Mouse (Mus musculus): ENCODE results near the gene Gm49333. TPM values are rescaled to one million over a fixed set of nuclear protein-coding genes. Genes with fewer than 3 reads are reported as not detected.

Gene Gm49333
- 0.32 TPM in 1 of 2 replicates, not detected in the other for polyA plus RNA-seq (2015; fragmentation: Nextera tagmentation; extraction: Ambion mirVana)

DNA sequence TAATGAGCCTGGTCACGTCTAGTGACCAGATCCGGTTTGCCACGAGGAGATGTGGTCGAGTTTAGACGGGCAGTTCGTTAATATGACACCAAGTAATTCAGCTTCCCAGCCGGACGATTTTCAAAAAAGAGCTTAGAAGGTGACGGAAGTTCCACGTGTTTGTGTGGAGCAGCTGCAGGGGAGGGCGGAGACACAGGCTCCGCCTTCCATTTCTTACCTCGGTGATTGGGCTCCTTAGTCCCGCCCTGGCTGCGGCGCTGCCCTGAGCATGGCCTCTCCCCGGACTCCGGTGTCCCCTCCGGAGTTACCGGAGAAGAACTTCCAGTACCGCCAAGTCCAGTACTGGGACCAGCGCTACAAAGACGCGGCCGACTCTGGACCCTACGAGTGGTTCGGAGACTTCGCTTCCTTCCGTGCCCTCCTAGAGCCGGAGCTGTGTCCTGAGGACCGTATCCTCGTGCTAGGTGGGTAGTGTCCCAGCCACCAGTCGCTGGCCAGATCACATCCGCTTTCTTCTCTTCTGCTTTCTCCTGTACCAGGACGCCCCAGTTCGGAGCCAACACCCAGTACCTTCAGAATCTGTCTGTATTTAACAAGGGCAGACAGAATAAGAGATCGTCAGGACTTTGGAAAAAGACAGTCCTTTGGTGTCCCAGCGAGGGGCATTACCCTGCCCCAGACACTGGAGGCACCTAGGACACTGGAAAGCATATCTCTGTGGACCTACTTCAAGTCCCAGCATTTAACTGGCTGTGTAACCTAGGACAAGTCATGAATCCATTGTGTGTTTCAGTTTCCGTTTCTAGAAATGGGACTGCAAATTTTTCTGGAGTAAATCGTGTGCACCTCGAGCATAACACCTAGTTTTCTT is at the start of gene Gm49333, which contains the start of the genes Eef1akmt4 and Alg3:
TSS of gene Gm49333 (plus strand) at position 254 of the 871 bp plus-strand sequence.
TSS of gene Eef1akmt4 (plus strand) at position 237 of the 871 bp plus-strand sequence.
TSS of gene Alg3 (minus strand) at position 379 of the 871 bp plus-strand sequence.
- H3K27me3 ChIP-seq, result no peaks in the 10 kb centered on the region
- peaks cover 19% of the 10 kb centered on the region for H3K36me3 ChIP-seq (ENCODE audit: poor library complexity, severe bottlenecking)
- no peaks in the 10 kb centered on the region for H3K9me3 ChIP-seq (replicated peaks)
- H3K27ac ChIP-seq, result peak within 1 kb of the TSS; percentile 77
- peak within 1 kb of the TSS; percentile 89 for H3K9ac ChIP-seq
- ATAC-seq, result peak; percentile 96
- H3K4me3 ChIP-seq, result peak within 1 kb of the TSS; percentile 77
- peak within 1 kb of the TSS; percentile 71 for H3K4me2 ChIP-seq
- 2% methylated on average over 41 of the region's 41 CpGs for WGBS
- peaks cover 23% of the 10 kb centered on the region for H3K4me1 ChIP-seq

DNA sequence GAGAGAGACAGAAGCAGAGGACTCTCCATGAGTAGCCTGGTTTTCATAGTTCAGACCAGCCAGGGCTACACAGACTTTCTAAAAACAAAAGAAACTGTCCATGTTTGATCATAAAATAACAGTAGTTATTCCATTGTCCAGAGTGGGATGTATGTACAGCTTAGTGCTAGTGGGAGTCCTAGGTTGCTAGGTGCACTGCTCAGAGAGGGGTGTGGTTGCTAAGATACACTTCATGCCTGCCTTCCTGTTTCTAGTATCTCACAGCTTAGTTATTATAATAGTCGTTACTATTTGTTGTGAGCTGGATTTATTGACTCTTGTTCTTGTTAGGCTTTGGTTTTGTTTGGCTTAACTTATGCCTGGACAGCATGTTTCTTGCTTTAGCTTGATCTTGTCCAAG is 46.3 kb upstream of the Gm49333 start:
- Histone ChIP-seq H3K9ac (no peak overlapping the region), H3K4me1 (no peaks in the 10 kb centered on the region), H3K4me3 (no peak overlapping the region), H3K4me2 (no peak overlapping the region), H3K27ac (no peak overlapping the region), H3K36me3 (ENCODE audit: poor library complexity, severe bottlenecking) (peaks cover 35% of the 10 kb centered on the region), H3K9me3 (replicated peaks) (no peaks in the 10 kb centered on the region), H3K27me3 (no peaks in the 10 kb centered on the region)
- 63% methylated on average over 1 of the region's 1 CpGs for WGBS
- ATAC-seq, result 0 out of 2 replicates have a peak, but pooled peaks have one; percentile 24

DNA sequence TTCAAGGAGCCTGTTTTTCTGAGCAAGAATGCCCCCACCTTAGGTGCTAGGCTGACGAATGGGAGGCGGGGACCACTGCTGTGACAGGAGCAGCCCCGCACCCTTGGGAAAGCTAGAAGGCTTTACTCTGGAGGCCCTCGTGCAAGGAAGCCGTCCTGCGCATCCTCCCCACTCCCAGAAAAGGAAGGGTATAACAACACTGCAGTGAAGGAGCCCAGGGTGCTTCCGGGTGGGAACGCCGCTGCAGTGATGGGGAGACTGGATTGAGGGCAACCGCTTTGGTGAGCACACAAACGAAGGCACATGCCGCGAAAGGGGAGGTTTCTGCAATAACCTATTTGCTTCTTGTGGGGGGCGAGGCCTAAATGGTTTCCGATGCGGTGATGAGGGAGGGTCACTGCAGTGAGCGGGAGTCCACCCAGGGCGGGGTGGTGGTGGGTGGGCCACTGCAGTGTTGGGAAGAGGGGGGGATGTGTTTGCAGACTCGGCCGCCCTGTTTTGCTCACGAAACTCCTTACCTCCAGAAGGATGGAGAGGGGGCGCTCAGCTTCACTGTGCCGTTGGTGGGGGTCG is 22.0 kb upstream of the Gm49333 start, which contains the start of gene Vwa5b2:
TSS of gene Vwa5b2 (plus strand) at position 106 of the 573 bp plus-strand sequence.
- ATAC-seq, result peak; percentile 64
- under 1% methylated on average over 24 of the region's 24 CpGs for whole genome bisulfite sequencing
- Histone ChIP-seq H3K4me1 (peaks cover 21% of the 10 kb centered on the region), H3K4me2 (peak within 1 kb of the TSS; percentile 93), H3K27ac (no peak within 1 kb of the TSS), H3K36me3 (ENCODE audit: poor library complexity, severe bottlenecking) (no peaks in the 10 kb centered on the region), H3K9me3 (replicated peaks) (no peaks in the 10 kb centered on the region), H3K27me3 (peaks cover 67% of the 10 kb centered on the region), H3K9ac (peak within 1 kb of the TSS; percentile 66), H3K4me3 (peak within 1 kb of the TSS; percentile 52)

DNA sequence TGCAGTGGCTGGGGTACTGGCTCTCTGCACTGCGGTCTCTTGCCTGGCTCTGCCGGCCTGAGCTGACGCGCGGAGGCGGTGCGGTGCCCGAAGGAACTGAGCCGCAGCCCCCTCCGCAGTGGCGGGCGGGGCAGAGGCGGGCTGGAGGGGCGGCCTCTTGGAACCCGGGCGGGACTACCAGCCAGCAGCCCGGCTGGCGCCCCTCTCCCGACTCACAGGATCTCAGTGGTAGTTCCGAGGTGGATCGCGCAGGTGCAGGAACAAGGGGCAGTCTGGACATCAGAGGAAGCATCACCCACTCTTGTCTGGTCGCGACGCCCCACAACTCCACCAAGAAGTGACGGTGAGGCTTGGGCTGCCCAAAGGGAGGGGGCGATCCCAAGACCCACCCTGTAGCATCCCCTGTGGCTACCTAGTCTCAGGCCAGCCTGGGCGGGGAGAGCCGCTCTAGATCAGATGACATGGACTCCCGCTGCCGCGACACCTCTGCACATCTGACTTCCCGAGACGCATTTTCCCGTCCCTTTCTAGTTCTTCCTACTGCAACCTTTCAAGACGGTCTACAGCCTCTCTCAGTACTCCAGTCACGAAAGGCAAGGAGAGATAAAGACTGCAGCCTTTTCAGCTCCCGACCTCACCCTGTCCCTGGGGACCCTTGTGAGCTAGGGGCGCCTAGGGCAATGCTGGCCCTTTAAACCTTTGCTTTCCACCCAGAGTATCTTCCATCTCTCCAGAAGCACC is 21.3 kb upstream of the Gm49333 start:
- Histone ChIP-seq H3K9ac (peak overlapping the region; percentile 66), H3K27ac (no peak overlapping the region), H3K4me2 (peak overlapping the region; percentile 93), H3K27me3 (peaks cover 70% of the 10 kb centered on the region), H3K36me3 (ENCODE audit: poor library complexity, severe bottlenecking) (no peaks in the 10 kb centered on the region), H3K4me3 (peak overlapping the region; percentile 52), H3K4me1 (peaks cover 21% of the 10 kb centered on the region), H3K9me3 (replicated peaks) (no peaks in the 10 kb centered on the region)
- ATAC-seq, result peak; percentile 88
- WGBS, result under 1% methylated on average over 39 of the region's 39 CpGs

DNA sequence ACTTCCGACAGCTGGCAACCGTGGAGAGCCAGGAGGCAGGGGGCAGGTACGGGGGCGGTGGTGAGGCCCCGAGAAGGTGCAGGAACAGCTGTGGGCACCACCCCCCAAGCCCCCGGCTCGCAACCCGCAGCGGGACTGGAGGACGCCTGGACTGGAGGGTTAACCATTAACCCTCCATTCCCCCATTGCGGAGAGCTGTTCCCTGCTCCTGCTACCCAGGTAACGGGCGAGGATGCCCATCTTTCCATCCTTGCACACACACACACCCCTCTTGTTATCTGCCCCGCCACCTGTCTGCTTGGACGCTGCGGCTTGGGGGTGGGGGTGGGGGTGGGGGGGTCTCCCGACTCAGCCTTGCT is 20.8 kb upstream of the Gm49333 start:
- Histone ChIP-seq H3K36me3 (ENCODE audit: poor library complexity, severe bottlenecking) (no peaks in the 10 kb centered on the region), H3K4me1 (peaks cover 21% of the 10 kb centered on the region), H3K9ac (peak overlapping the region; percentile 66), H3K9me3 (replicated peaks) (no peaks in the 10 kb centered on the region), H3K27me3 (peaks cover 70% of the 10 kb centered on the region), H3K27ac (no peak overlapping the region), H3K4me2 (peak overlapping the region; percentile 93), H3K4me3 (peak overlapping the region; percentile 52)
- WGBS, result 5% methylated on average over 16 of the region's 17 CpGs
- ATAC-seq, result 0 out of 2 replicates have a peak, but pooled peaks have one; percentile 5

DNA sequence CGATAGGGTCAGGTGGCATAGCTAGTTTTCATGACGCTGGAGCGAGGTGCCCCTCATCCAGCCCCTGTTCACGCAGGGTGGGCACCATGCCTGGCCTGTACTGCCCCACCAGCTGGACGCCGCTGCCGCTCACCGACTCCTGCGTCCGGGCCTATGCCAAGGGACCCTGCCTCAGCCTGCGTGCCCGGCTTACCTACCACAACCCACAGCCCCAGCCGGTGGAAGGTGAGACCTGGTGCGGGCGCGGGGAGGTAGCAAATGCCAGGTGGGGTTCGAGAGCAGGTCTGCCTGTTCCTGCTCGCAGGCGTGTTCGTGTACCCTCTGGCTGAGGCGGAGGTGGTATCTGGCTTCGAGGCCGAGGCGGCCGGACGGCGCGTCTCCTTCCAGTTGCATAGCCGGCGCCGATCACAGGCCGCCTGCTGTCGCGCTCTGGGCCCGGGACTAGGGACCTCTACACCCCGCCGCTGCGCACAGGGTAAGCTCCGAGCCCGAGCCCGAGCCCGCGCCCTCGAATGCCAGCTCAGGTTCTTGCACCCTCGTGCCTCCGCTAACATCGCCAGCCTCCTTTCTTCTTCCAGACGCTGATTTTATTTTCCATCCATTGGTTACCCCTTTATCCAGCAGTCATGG is 20.2 kb upstream of the Gm49333 start:
- H3K36me3 ChIP-seq (ENCODE audit: poor library complexity, severe bottlenecking), result no peaks in the 10 kb centered on the region
- peak overlapping the region; percentile 52 for H3K4me3 ChIP-seq
- peak overlapping the region; percentile 93 for H3K4me2 ChIP-seq
- 3% methylated on average over 48 of the region's 48 CpGs for WGBS
- 0 out of 2 replicates have a peak, but pooled peaks have one; percentile 2 for ATAC-seq
- H3K9me3 ChIP-seq (replicated peaks), result no peaks in the 10 kb centered on the region
- peaks cover 70% of the 10 kb centered on the region for H3K27me3 ChIP-seq
- no peak overlapping the region for H3K27ac ChIP-seq
- peaks cover 21% of the 10 kb centered on the region for H3K4me1 ChIP-seq
- 0 out of 2 replicates have a peak overlapping the region, but pooled peaks have one; percentile 27 for H3K9ac ChIP-seq

DNA sequence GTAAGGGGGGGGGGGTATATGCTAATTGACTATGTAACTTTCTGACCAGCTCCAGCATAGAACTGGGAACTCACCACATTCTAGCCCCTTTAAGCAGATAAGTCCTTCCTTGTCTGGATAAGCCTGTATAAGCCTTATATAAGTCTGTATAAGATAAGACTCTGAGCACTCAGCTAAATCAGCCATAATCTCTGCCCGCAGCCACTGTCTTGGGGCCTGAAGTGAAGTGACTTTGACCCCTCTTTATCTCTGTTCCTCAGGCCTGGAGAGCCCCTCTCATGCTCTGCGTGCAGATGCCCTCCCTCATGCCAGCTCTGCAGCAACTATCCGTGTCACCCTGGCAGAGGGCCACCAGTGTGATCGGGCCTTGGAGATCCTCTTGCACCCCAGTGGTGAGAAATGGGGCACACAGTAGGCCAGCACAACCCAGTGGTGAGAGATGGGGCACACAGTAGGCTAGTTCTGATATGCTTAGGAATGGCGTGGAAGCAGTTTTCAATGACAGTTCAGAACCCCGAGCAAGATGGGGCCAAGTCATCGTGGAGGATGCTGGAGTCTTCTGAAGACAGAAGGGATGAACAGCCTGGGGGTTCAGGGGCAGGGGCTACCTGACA is 16.2 kb upstream of the Gm49333 start:
- H3K27ac ChIP-seq, result no peak overlapping the region
- no peak overlapping the region for H3K4me3 ChIP-seq
- H3K36me3 ChIP-seq (ENCODE audit: poor library complexity, severe bottlenecking), result no peaks in the 10 kb centered on the region
- H3K4me1 ChIP-seq, result peaks cover 12% of the 10 kb centered on the region
- no peak overlapping the region for H3K9ac ChIP-seq
- no peak overlapping the region for H3K4me2 ChIP-seq
- ATAC-seq, result no peak
- no peaks in the 10 kb centered on the region for H3K9me3 ChIP-seq (replicated peaks)
- H3K27me3 ChIP-seq, result peaks cover 45% of the 10 kb centered on the region
- 90% methylated on average over 7 of the region's 7 CpGs for WGBS

DNA sequence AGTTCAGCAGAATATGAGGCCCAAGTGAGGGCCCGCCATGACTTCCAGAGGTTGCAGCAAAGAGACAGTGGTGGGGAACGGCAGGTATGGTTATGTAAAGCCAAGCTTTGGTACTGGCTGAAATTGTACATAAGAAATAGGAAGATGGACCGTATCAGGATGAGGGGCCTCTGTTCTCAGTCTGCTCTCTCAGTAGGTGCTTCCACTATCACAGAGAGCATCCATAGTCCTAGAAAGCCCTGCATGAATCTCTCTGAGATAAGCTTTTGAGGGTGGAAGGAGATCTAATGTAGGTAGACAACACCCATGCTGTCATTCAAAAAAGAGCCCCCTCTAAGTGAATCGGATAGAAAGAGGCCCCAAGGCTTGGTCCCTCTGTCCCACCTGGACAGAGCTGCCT is 15.7 kb upstream of the Gm49333 start:
- ATAC-seq, result no peak
- no peak overlapping the region for H3K9ac ChIP-seq
- no peak overlapping the region for H3K4me3 ChIP-seq
- H3K4me1 ChIP-seq, result peaks cover 6% of the 10 kb centered on the region
- H3K27me3 ChIP-seq, result peaks cover 40% of the 10 kb centered on the region
- WGBS, result 89% methylated on average over 4 of the region's 4 CpGs
- no peaks in the 10 kb centered on the region for H3K9me3 ChIP-seq (replicated peaks)
- no peak overlapping the region for H3K27ac ChIP-seq
- H3K36me3 ChIP-seq (ENCODE audit: poor library complexity, severe bottlenecking), result no peaks in the 10 kb centered on the region
- no peak overlapping the region for H3K4me2 ChIP-seq

DNA sequence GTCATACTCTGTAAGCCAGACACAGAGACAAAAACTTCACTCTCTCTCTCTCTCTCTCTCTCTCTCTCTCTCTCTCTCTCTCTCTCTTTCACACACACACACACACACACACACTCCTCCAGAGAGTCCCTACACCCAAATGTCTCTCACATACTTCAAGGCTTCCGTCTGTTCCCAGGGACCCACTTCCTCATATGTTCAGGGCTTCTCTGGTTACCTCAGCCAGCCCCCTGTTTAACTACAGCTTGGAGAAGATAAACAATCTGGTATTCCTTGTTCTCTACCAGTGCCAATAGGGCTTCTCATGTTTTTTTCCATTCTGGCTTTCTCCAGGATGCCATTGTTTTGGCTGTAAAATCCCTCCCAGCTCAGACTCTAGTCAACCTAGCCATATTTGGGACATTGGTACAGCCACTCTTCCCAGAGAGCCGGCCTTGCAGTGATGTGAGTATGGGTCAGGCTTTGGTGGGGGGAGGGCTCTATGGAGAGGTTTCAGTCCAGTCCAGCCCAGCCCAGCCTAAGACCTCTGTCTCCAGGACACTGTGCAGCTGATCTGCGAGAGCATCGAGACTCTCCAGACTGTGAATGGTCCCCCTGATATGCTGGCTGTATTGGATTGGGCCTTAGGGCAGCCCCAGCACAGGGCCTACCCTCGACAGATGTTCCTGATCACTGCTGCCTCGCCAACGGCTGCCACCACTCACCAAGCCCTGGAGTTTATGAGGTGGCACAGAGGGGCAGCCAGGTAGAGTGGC is 14.5 kb upstream of the Gm49333 start:
- 78% methylated on average over 7 of the region's 7 CpGs for WGBS

DNA sequence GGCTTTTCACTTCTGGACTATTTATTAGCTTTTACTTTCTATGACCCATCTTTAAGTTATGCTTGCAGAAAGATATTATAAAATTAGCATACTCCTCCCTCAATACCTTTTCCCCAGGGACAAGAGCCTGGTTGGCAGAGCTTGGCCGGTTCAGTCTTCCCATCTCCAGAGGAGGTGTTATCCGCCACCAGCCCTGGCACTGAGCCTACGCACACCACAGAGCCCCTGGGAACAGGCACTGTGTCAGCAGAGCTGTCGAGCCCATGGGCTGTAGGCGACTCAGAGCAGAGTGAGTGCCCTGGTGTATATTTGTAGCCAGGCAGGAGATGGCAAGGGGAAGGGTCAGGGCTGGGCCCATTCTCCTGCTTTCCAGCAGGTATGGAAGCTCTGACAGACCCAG is 10.9 kb upstream of the Gm49333 start:
- no peak overlapping the region for H3K4me2 ChIP-seq
- no peak overlapping the region for H3K27ac ChIP-seq
- no peak overlapping the region for H3K4me3 ChIP-seq
- WGBS, result 73% methylated on average over 5 of the region's 5 CpGs
- no peaks in the 10 kb centered on the region for H3K9me3 ChIP-seq (replicated peaks)
- peaks cover 19% of the 10 kb centered on the region for H3K36me3 ChIP-seq (ENCODE audit: poor library complexity, severe bottlenecking)
- no peaks in the 10 kb centered on the region for H3K27me3 ChIP-seq
- peaks cover 11% of the 10 kb centered on the region for H3K4me1 ChIP-seq
- 0 out of 2 replicates have a peak overlapping the region, but pooled peaks have one; percentile 3 for H3K9ac ChIP-seq
- no peak for ATAC-seq

More for the DNA sequence above, 14.5 kb upstream of the Gm49333 start:
- Histone ChIP-seq H3K27ac (no peak overlapping the region), H3K4me2 (no peak overlapping the region), H3K36me3 (ENCODE audit: poor library complexity, severe bottlenecking) (no peaks in the 10 kb centered on the region), H3K27me3 (peaks cover 28% of the 10 kb centered on the region), H3K9me3 (replicated peaks) (no peaks in the 10 kb centered on the region), H3K9ac (no peak overlapping the region), H3K4me1 (no peaks in the 10 kb centered on the region), H3K4me3 (no peak overlapping the region)
- no peak for ATAC-seq

Measured in forebrain, embryonic 13.5 days (tissue).